Mouse (Mus musculus) liver, adult 2 months (tissue): Measurements from ENCODE around the gene Hspb9. TPM values are rescaled to one million over a fixed set of nuclear protein-coding genes. Genes with fewer than 3 reads are reported as not detected.

Experiments
- DNase-seq: peaks from one replicate; pipeline ENCODE4 v3.0.0-alpha.2; 2011; ENCODE audit warnings: low read depth, low spot score; ENCODE audit errors: extremely low read depth
- H3K27ac ChIP-seq: fragments of 200-500 bp; replicated peaks from 2 replicates; pipeline ENCODE4 v1.5.1; 2012; ENCODE audit warnings: low read depth, mild to moderate bottlenecking, control low read depth, inconsistent platforms, low read length; ENCODE audit not compliant: insufficient read depth
- H3K27me3 ChIP-seq: fragments of 200-500 bp; 2 replicates; pipeline ENCODE4 v1.6.1; 2012; ENCODE audit warnings: mild to moderate bottlenecking, moderate library complexity, low read length, inconsistent platforms; ENCODE audit not compliant: control insufficient read depth, insufficient read depth
- H3K36me3 ChIP-seq: fragments of 200-500 bp; 2 replicates; pipeline ENCODE4 v1.6.1; 2012; ENCODE audit warnings: low read length, inconsistent platforms; ENCODE audit not compliant: control insufficient read depth, insufficient read depth
- H3K4me1 ChIP-seq: fragments of 200-500 bp; 2 replicates; pipeline ENCODE4 v1.6.1; 2011; ENCODE audit warnings: low read length; ENCODE audit not compliant: control insufficient read depth, insufficient read depth
- H3K4me3 ChIP-seq: fragments of 200-500 bp; 2 replicates; pipeline ENCODE4 v1.5.1; 2011; ENCODE audit warnings: low read depth, mild to moderate bottlenecking, control low read depth, low read length, moderate library complexity; ENCODE audit not compliant: insufficient read depth
- H3K79me2 ChIP-seq: fragments of 200-500 bp; 2 replicates; pipeline ENCODE4 v1.6.1; 2012; ENCODE audit warnings: inconsistent platforms, mild to moderate bottlenecking, low read length, moderate library complexity; ENCODE audit not compliant: control insufficient read depth, insufficient read depth
- H3K9ac ChIP-seq: fragments of 200-500 bp; 2 replicates; pipeline ENCODE4 v1.6.1; 2012; ENCODE audit warnings: low read depth, mild to moderate bottlenecking, control low read depth, inconsistent platforms, low read length
- CTCF ChIP-seq: fragments of 200-500 bp; IDR thresholded peaks from 2 replicates; pipeline ENCODE4 v1.5.1; 2011; ENCODE audit warnings: low read depth, low read length, control low read depth
- POLR2A ChIP-seq: fragments of 200-500 bp; IDR thresholded peaks from 2 replicates; pipeline ENCODE4 v1.6.1; 2011; ENCODE audit warnings: low read length, control low read depth; ENCODE audit not compliant: insufficient read depth; ENCODE audit errors: extremely low read depth
- WGBS: fragments of 180-500 bp; shearing (Covaris S2); methylation state at CpG from one replicate; pipeline ENCODE4 v1.1.7; 2018; 5-methylcytosine and 5-hydroxymethylcytosine counted together
- polyA plus RNA-seq: library from polyadenylated mRNA; depleted of rRNA; stranded (reverse); fragments of >200 nt; gene quantifications from 2 replicates; pipeline ENCODE4 v1.2.3, GENCODE M21; 2012
- total RNA-seq: library from RNA; depleted of rRNA; stranded (reverse); fragments of >200 nt; gene quantifications from 2 replicates; pipeline ENCODE4 v1.2.3, GENCODE M21; 2014

The Hspb9 gene
- total and polyA plus RNA-seq, 2 experiments: not detected

DNA sequence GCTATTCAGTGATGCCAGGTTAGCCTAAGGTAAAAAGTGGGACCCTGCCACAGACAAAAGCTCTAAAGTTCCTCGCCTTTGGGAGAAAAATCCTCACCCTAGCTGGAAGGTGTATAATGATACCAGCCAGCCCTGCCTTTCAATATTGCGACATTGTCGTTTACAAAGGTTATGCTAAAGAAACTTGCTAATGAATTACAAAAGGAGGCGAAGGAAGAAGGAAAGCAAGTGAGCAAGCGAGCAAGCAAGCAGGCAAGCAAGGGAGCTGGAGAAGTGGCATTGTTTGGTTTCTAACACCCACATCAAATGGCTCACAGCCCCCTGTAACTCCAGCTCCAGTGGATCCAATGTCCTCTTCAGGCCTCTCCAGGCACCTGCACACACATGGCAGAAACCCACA is 31.1 kb upstream of the Hspb9 start:
- H3K27me3 ChIP-seq: no peaks in the 10 kb centered on the region
- 83% methylated on average over 5 of the region's 5 CpGs for WGBS
- no peak for TF ChIP-seq POLR2A
- no peak for TF ChIP-seq CTCF
- no peak overlapping the region for H3K27ac ChIP-seq
- H3K9ac ChIP-seq: no peak overlapping the region
- DNase-seq: no peak
- no peaks in the 10 kb centered on the region for H3K79me2 ChIP-seq
- H3K4me1 ChIP-seq: no peaks in the 10 kb centered on the region
- H3K36me3 ChIP-seq: no peaks in the 10 kb centered on the region
- no peak overlapping the region for H3K4me3 ChIP-seq

DNA sequence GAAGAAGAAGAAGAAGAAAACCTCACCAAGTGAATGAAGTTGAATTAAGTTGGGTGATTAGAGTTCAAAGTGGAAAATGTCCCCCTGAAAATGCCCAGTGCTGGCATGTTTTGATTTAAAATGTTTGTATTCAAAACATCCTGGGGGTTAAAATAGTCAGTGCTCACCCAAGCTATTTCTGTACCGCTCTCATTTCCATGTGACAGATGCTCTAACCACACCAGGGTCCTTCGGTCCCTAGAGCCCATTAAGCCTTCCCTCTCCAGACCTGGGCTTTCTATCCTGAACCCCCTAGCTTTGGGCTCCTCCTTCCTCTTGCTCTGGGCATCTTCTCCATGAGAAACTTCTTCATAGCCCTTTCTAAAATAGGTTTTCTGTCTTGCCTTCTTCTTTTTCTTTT is 29.6 kb upstream of the Hspb9 start:
- 85% methylated on average over 2 of the region's 2 CpGs for WGBS
- Histone ChIP-seq H3K27ac (no peak overlapping the region), H3K9ac (no peak overlapping the region), H3K4me3 (no peak overlapping the region), H3K27me3 (no peaks in the 10 kb centered on the region), H3K36me3 (no peaks in the 10 kb centered on the region), H3K79me2 (no peaks in the 10 kb centered on the region), H3K4me1 (no peaks in the 10 kb centered on the region)
- DNase-seq: no peak
- TF ChIP-seq POLR2A: no peak
- TF ChIP-seq CTCF: no peak

DNA sequence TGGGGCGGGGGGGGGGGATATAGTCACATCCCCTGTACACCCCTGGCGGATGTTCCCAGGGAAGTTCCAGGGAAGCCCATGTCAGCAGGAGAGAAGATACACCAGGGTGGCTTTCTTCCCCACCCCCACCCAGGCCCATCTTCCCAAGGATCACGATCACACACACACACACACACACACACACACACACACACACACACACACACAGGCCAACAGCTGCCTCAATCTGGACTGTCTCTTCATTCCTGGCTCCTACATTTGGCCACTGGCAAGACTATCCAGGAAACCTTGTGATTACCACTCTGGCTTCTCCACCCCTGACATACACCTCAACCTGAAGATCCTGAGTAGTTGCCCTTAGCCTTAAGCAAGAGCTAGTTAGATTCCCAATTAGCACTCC is 28.3 kb upstream of the Hspb9 start:
- Histone ChIP-seq H3K27ac (no peak overlapping the region), H3K27me3 (no peaks in the 10 kb centered on the region), H3K4me1 (no peaks in the 10 kb centered on the region), H3K79me2 (no peaks in the 10 kb centered on the region), H3K4me3 (no peak overlapping the region), H3K36me3 (no peaks in the 10 kb centered on the region), H3K9ac (no peak overlapping the region)
- TF ChIP-seq POLR2A: no peak
- TF ChIP-seq CTCF: no peak
- no peak for DNase-seq
- WGBS: 90% methylated on average over 1 of the region's 3 CpGs

DNA sequence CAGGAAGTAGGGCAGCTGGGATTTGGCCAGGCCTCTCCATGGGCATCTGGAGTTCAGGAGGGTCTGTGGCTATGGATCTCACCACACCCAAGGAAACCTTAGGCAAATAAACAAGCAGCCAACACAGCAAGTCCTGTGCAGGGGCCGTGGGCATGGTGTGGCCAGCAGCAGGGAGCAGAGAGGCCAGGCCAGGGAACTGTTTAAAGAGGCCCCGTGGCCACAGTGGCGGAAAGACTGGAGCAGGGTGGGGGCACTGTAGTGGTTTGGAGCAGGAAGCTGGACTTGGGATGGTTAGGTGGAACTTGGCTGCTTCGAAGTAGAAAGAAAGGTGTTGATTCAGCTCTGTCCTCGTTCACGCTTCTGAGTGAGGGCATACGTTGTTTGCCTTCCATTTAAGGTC is 26.4 kb upstream of the Hspb9 start:
- DNase-seq: no peak
- H3K9ac ChIP-seq: no peak overlapping the region
- H3K36me3 ChIP-seq: no peaks in the 10 kb centered on the region
- no peak overlapping the region for H3K4me3 ChIP-seq
- H3K79me2 ChIP-seq: no peaks in the 10 kb centered on the region
- TF ChIP-seq CTCF: no peak
- no peak for TF ChIP-seq POLR2A
- no peaks in the 10 kb centered on the region for H3K4me1 ChIP-seq
- H3K27me3 ChIP-seq: no peaks in the 10 kb centered on the region
- H3K27ac ChIP-seq: no peak overlapping the region
- WGBS: 82% methylated on average over 7 of the region's 7 CpGs

DNA sequence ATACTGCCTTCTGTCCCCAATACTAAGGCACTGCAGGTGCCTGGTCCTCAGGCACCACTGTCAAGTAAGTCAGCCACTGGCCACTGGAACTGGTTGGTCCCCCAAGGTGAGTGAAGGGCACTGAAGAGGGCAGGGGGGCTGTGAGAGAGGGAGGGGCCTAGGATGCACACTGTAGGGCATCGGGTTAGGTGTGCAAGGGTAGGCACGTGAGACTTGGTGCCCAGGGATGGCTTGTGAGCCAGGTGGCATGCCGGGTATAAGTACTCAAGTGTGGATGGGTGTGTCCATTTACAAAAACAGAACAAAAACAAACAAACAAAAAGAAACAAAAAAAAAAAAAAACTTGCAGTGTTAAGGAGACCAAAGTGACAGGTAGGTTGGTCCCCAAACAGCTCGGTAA is 25.2 kb upstream of the Hspb9 start:
- Histone ChIP-seq H3K4me1 (no peaks in the 10 kb centered on the region), H3K27me3 (no peaks in the 10 kb centered on the region; the same call in 1 of the 2 replicates), H3K79me2 (no peaks in the 10 kb centered on the region), H3K27ac (no peak overlapping the region), H3K4me3 (no peak overlapping the region), H3K36me3 (no peaks in the 10 kb centered on the region), H3K9ac (no peak overlapping the region)
- DNase-seq: no peak
- no peak for TF ChIP-seq POLR2A
- no peak for TF ChIP-seq CTCF
- WGBS: 75% methylated on average over 4 of the region's 4 CpGs

DNA sequence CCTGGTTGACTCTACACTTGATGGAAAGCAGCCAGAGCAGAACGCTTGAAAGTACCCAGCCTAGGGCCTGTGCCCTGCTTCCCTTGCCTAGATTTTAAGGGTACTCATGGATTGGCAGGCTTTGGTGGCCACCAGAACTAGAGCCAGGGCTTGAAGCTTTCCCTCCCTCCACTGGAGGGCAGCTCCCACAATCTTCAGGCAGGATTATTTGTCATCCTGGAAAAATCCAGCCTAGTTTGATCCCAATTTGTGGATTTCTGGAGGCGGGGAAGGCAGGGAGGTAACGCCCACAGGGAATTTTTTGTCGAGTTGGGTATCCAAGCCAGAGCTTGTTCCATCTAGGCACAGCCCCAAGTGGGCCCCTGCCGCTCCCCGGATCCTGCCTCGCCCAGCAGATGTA is 23.3 kb upstream of the Hspb9 start:
- TF ChIP-seq POLR2A: no peak
- no peak for TF ChIP-seq CTCF
- 84% methylated on average over 7 of the region's 7 CpGs for WGBS
- no peak for DNase-seq
- Histone ChIP-seq H3K4me3 (no peak overlapping the region), H3K27me3 (no peaks in the 10 kb centered on the region; the same call in 1 of the 2 replicates), H3K27ac (no peak overlapping the region), H3K79me2 (no peaks in the 10 kb centered on the region), H3K4me1 (no peaks in the 10 kb centered on the region), H3K36me3 (no peaks in the 10 kb centered on the region), H3K9ac (no peak overlapping the region)
